In genomic region chr10:63947266-63947665, GRCm38 (mm10) we compare ENCODE assay signal across 23 mouse cellular contexts. TPM values are rescaled to one million over a fixed set of nuclear protein-coding genes. Genes with fewer than 3 reads are reported as not detected.
DNase-seq lines count a peak whose midpoint lies in the region; ATAC-seq lines count a peak whose summit lies in the region.
"Had no signal": no experiment of that assay in that cellular context is flagged by ENCODE, and none has a peak within 500 bp of the region (broad histone marks: within the 10 kb centered on the region; RNA-seq: fewer than 3 reads in every experiment).

No protein-coding gene starts in this region.

- no peaks in the 10 kb centered on the region for H3K27me3 ChIP-seq in hindbrain, embryonic 10.5 days (ENCODE audit: insufficient read depth, poor library complexity, severe bottlenecking)
- H3K27me3 ChIP-seq: forebrain, embryonic 15.5 days; hindbrain, embryonic 12.5 days; limb, embryonic 12.5 days; liver, embryonic 13.5 days; lung, embryonic 15.5 days; midbrain, embryonic 13.5 days had no signal

- ATAC-seq in erythroblast, adult 5-6 weeks (replicated peaks; ENCODE audit: low FRiP score, poor library complexity, severe bottlenecking): no peak
- no peak for ATAC-seq in activated CD4-positive, CD25-positive, alpha-beta regulatory T cell, adult 4 months
- ATAC-seq: forebrain, embryonic 15.5 days; midbrain, embryonic 13.5 days had no signal

- H3K4me3 ChIP-seq in hindbrain, embryonic 10.5 days: no peak overlapping the region
- H3K4me3 ChIP-seq: forebrain, embryonic 15.5 days; hindbrain, embryonic 12.5 days; layer of hippocampus, adult 2 months; limb, embryonic 12.5 days; liver, embryonic 13.5 days; lung, embryonic 15.5 days; midbrain, embryonic 13.5 days had no signal

- peak; percentile 18 for DNase-seq in layer of hippocampus, adult 9-11 months
- no peak for DNase-seq in layer of hippocampus, postnatal 36 days
- DNase-seq in cerebellum, adult 11-12 months: peak; percentile 66
- DNase-seq in cerebellum, adult 9-11 months: peak; percentile 67
- DNase-seq in left cerebral cortex, postnatal 36 days (ENCODE audit: low spot score in 2 of 2): peak; percentile 41 to 49
- DNase-seq in hindbrain, embryonic 10.5 days (ENCODE audit: low spot score): no peak
- DNase-seq: gastrocnemius, postnatal 14 days; liver, embryonic 13.5 days; thymus, postnatal 14 days had no signal

- no peaks in the 10 kb centered on the region for H3K4me1 ChIP-seq in hindbrain, embryonic 10.5 days (replicated peaks)
- H3K4me1 ChIP-seq: forebrain, embryonic 15.5 days; hindbrain, embryonic 12.5 days; limb, embryonic 12.5 days; liver, embryonic 13.5 days; lung, embryonic 15.5 days; midbrain, embryonic 13.5 days had no signal

- no peak overlapping the region for H3K27ac ChIP-seq in hindbrain, embryonic 10.5 days
- H3K27ac ChIP-seq: forebrain, embryonic 15.5 days; hindbrain, embryonic 12.5 days; kidney, postnatal 0 days; layer of hippocampus, adult 2 months; limb, embryonic 12.5 days; liver, embryonic 13.5 days; lung, embryonic 15.5 days; midbrain, embryonic 13.5 days had no signal

- H3K9me3 ChIP-seq in hindbrain, embryonic 10.5 days: no peaks in the 10 kb centered on the region
- H3K9me3 ChIP-seq: forebrain, embryonic 15.5 days; hindbrain, embryonic 12.5 days; limb, embryonic 12.5 days; liver, embryonic 13.5 days; lung, embryonic 15.5 days; midbrain, embryonic 13.5 days had no signal

- H3K36me3 ChIP-seq in hindbrain, embryonic 10.5 days: no peaks in the 10 kb centered on the region
- H3K36me3 ChIP-seq: forebrain, embryonic 15.5 days; hindbrain, embryonic 12.5 days; limb, embryonic 12.5 days; liver, embryonic 13.5 days; lung, embryonic 15.5 days; midbrain, embryonic 13.5 days had no signal

- 79% methylated on average over 4 of the region's 4 CpGs for WGBS in hindbrain, embryonic 10.5 days

- intact Hi-C loops in left cerebral cortex, postnatal 36 days (cut with DNase I): no loop called here

RNA-seq across cellular contexts. Expression of gene Gm10118, which starts 20.0 kb away (rescaled TPM):
- 1 to 10 TPM; 2.5 to 2.8 TPM for total RNA-seq in layer of hippocampus, postnatal 36 days (2021)
- total RNA-seq in left cerebral cortex, postnatal 36 days (2021): 10 to 100 TPM in 1 of 2 experiments, 1 to 10 TPM in 1; 5.9 to 10.4 TPM
- polyA plus RNA-seq in hindbrain, embryonic 10.5 days (2016; fragmentation: Nextera tagmentation; extraction: Ambion mirVana): 0.12 and 0.14 TPM in 2 replicates
- not detected in 2 replicates for total RNA-seq in erythroblast, adult 5-6 weeks (2015; ENCODE audit: low replicate concordance)
- total RNA-seq in erythroblast, adult 5-6 weeks (2017; ENCODE audit: low replicate concordance): not detected in 2 replicates
- not detected for polyA plus RNA-seq in activated CD4-positive, CD25-positive, alpha-beta regulatory T cell, adult 4 months (2017; shearing (Covaris generic))
- total RNA-seq: adrenal gland, postnatal 4 days; gastrocnemius, postnatal 14 days; heart, adult 8-10 months; megakaryocyte progenitor cell, adult 5-6 weeks had no signal
- polyA plus RNA-seq: embryonic facial prominence, embryonic 11.5 days; limb, embryonic 12.5 days; liver, embryonic 13.5 days; spleen, adult 2 months had no signal

Comparison
In these comparisons a context has a peak if more than half of its experiments do, and no peak if none do; other contexts are left out.
1. DNase-seq: peak in layer of hippocampus, adult 9-11 months (single experiment), cerebellum, adult 11-12 months (single experiment), cerebellum, adult 9-11 months (single experiment) and left cerebral cortex, postnatal 36 days (2 of 2); none in layer of hippocampus, postnatal 36 days (0 of 2) and hindbrain, embryonic 10.5 days (single experiment).